Mouse (Mus musculus) MEL (cell line): ENCODE measurements around the gene Tc2n.

ENCODE experiments used
- CHD1 ChIP-seq: IDR thresholded peaks from 2 replicates; pipeline ENCODE4 v1.6.1; 2012; ENCODE audit warnings: low read depth, mild to moderate bottlenecking, inconsistent platforms, low read length, improper control_type of control experiment
- CTCF ChIP-seq, 3 experiments: IDR thresholded peaks in 2 of 3; conservative IDR thresholded peaks in 1 of 3; 2 replicates each; pipeline ENCODE4 v1.5.1; 2011 to 2012; ENCODE audit warnings: low read length in 3 of 3, low read depth in 2 of 3, mild to moderate bottlenecking in 2 of 3, improper control_type of control experiment in 1 of 3, inconsistent platforms in 1 of 3, mixed read lengths in 1 of 3, moderate library complexity in 1 of 3; ENCODE audit not compliant: control insufficient read depth in 1 of 3, insufficient read depth in 1 of 3, poor library complexity in 1 of 3, severe bottlenecking in 1 of 3
- MAX ChIP-seq: IDR thresholded peaks from 2 replicates; pipeline ENCODE4 v1.6.1; 2011; ENCODE audit warnings: low read length, improper control_type of control experiment
- MYB ChIP-seq: IDR thresholded peaks from 2 replicates; pipeline ENCODE4 v1.6.1; 2011; ENCODE audit warnings: mild to moderate bottlenecking, low read depth, low read length, improper control_type of control experiment
- MYC ChIP-seq: IDR thresholded peaks from 2 replicates; pipeline ENCODE4 v1.6.1; 2011; ENCODE audit warnings: low read depth, mild to moderate bottlenecking, low read length, improper control_type of control experiment, moderate library complexity
- POLR2AphosphoS5 ChIP-seq: IDR thresholded peaks from 2 replicates; pipeline ENCODE4 v1.6.1; 2012; ENCODE audit warnings: low read depth, borderline replicate concordance, mild to moderate bottlenecking, inconsistent platforms, low read length, moderate library complexity, mixed read lengths
- ZKSCAN1 ChIP-seq: IDR thresholded peaks from 2 replicates; pipeline ENCODE4 v1.6.1; 2012; ENCODE audit warnings: low read depth, mild to moderate bottlenecking, inconsistent platforms, low read length, improper control_type of control experiment, moderate library complexity
- ZNF384 ChIP-seq: IDR thresholded peaks from 2 replicates; pipeline ENCODE4 v1.6.1; 2012; ENCODE audit warnings: low read depth, mild to moderate bottlenecking, inconsistent platforms, low read length, improper control_type of control experiment

- TF ChIP-seq CTCF (IDR thresholded peaks at IDR 0.05 in 2 of 3, conservative IDR thresholded peaks at IDR 0.05 in 1 of 3; ENCODE audit: control insufficient read depth in 1 of 3, insufficient read depth in 1 of 3, low read depth in 2 of 3, low read length in 3 of 3, poor library complexity in 1 of 3, severe bottlenecking in 1 of 3): no peak
- TF ChIP-seq ZNF384: no peak
- TF ChIP-seq ZKSCAN1: no peak
- TF ChIP-seq POLR2AphosphoS5: no peak
- TF ChIP-seq MYC: no peak
- no peak for TF ChIP-seq CHD1
- TF ChIP-seq MYB: no peak
- no peak for TF ChIP-seq MAX
Measured at GRCm38 (mm10) chr12:101740486-101740885, 22.2 kb upstream of the Tc2n start.
